In genomic region chr9:103996496-103996895, GRCm38 (mm10) we compare ENCODE assay signal across 9 mouse cellular contexts. TPM values are rescaled to one million over a fixed set of nuclear protein-coding genes. Genes with fewer than 3 reads are reported as not detected.
DNase-seq lines count a peak whose midpoint lies in the region; ATAC-seq lines count a peak whose summit lies in the region.
"Had no signal": no experiment of that assay in that cellular context is flagged by ENCODE, and none has a peak within 500 bp of the region (broad histone marks: within the 10 kb centered on the region; RNA-seq: fewer than 3 reads in every experiment).

No protein-coding gene starts in this region.

- H3K27ac ChIP-seq in forebrain, embryonic 15.5 days (replicated peaks): no peak overlapping the region
- no peak overlapping the region for H3K27ac ChIP-seq in forebrain, embryonic 11.5 days (ENCODE audit: low read depth, low read length)

- no peak for DNase-seq in forebrain, embryonic 11.5 days (ENCODE audit: low spot score)
- peak; percentile 36 to 71 for DNase-seq in layer of hippocampus, postnatal 14 days (ENCODE audit: low spot score in 2 of 2)
- no peak for DNase-seq in layer of hippocampus, adult 8-10 months (ENCODE audit: low spot score in 2 of 2)
- peak; percentile 74 for DNase-seq in CD4-positive, CD25-positive, alpha-beta regulatory T cell, adult 2 months (ENCODE audit: low read depth, low spot score)
- DNase-seq in brain, embryonic 18.5 days (ENCODE audit: low read depth, low spot score): peak; percentile 36
- DNase-seq in spleen, postnatal 10 days (ENCODE audit: low spot score in 2 of 2): peak; percentile 8 to 61

- H3K4me1 ChIP-seq in forebrain, embryonic 15.5 days: no peaks in the 10 kb centered on the region
- H3K4me1 ChIP-seq in forebrain, embryonic 11.5 days (replicated peaks; ENCODE audit: control insufficient read depth, insufficient read depth, low read length): no peaks in the 10 kb centered on the region

- no peak overlapping the region for H3K4me3 ChIP-seq in forebrain, embryonic 15.5 days
- no peak overlapping the region for H3K4me3 ChIP-seq in forebrain, embryonic 11.5 days (ENCODE audit: low read depth, low read length)

- 4% methylated on average over 2 of the region's 2 CpGs for WGBS in forebrain, embryonic 15.5 days
- 16% methylated on average over 2 of the region's 2 CpGs for WGBS in forebrain, embryonic 11.5 days

- 0 out of 2 replicates have a peak, but pooled peaks have one; percentile 23 for ATAC-seq in forebrain, embryonic 15.5 days (replicated peaks)
- no peak for ATAC-seq in forebrain, embryonic 11.5 days (replicated peaks; ENCODE audit: low FRiP score)
- ATAC-seq in hematopoietic stem cell, adult 5-6 weeks (replicated peaks in 1 of 2; ENCODE audit: insufficient read depth in 1 of 2, low FRiP score in 2 of 2, low TSS enrichment in 1 of 2, low read depth in 1 of 2, poor library complexity in 2 of 2, severe bottlenecking in 2 of 2): peak; percentile 53 to 66; a peak in 2 of 4 replicates

- H3K9ac ChIP-seq in forebrain, embryonic 15.5 days (replicated peaks): no peak overlapping the region
- no peak overlapping the region for H3K9ac ChIP-seq in forebrain, embryonic 11.5 days (ENCODE audit: low read length)

- no peaks in the 10 kb centered on the region; the same call in 1 of the 2 replicates for H3K27me3 ChIP-seq in forebrain, embryonic 15.5 days
- H3K27me3 ChIP-seq in forebrain, embryonic 11.5 days (ENCODE audit: control insufficient read depth, insufficient read depth, low read length): no peaks in the 10 kb centered on the region

- no peaks in the 10 kb centered on the region for H3K36me3 ChIP-seq in forebrain, embryonic 15.5 days
- no peaks in the 10 kb centered on the region for H3K36me3 ChIP-seq in forebrain, embryonic 11.5 days (ENCODE audit: control insufficient read depth, insufficient read depth, low read length)

- no peak overlapping the region for H3K4me2 ChIP-seq in forebrain, embryonic 15.5 days (replicated peaks)
- no peak overlapping the region for H3K4me2 ChIP-seq in forebrain, embryonic 11.5 days (ENCODE audit: low read depth, low read length, severe bottlenecking)

- no peaks in the 10 kb centered on the region for H3K9me3 ChIP-seq in forebrain, embryonic 15.5 days
- H3K9me3 ChIP-seq in forebrain, embryonic 11.5 days (ENCODE audit: control insufficient read depth, low read length): no peaks in the 10 kb centered on the region

RNA-seq across cellular contexts. Expression of gene Nphp3, which starts 5.8 kb away (rescaled TPM):
- 2.4 and 2.8 TPM in 2 replicates for polyA plus RNA-seq in forebrain, embryonic 15.5 days (2015; fragmentation: Nextera tagmentation; extraction: Ambion mirVana)
- 5.9 and 6.7 TPM in 2 replicates for polyA plus RNA-seq in forebrain, embryonic 11.5 days (2014; fragmentation: Nextera tagmentation; extraction: Ambion mirVana)
- 1 to 10 TPM; 6.2 to 8.2 TPM for total RNA-seq in layer of hippocampus, postnatal 14 days (2021)
- 10 to 100 TPM in 1 of 4 experiments, 1 to 10 TPM in 3; 6.9 to 10.6 (median 8.6) TPM for total RNA-seq in layer of hippocampus, adult 8-10 months (2022)
- total RNA-seq in hematopoietic stem cell, adult 5-6 weeks (2017): 2.9 and 5.0 TPM in 2 replicates

RNA-seq across cellular contexts. Expression of gene Gm28305, which starts 44.0 kb away (rescaled TPM):
- not detected in 2 replicates for polyA plus RNA-seq in forebrain, embryonic 15.5 days (2015; fragmentation: Nextera tagmentation; extraction: Ambion mirVana)
- not detected in 2 replicates for polyA plus RNA-seq in forebrain, embryonic 11.5 days (2014; fragmentation: Nextera tagmentation; extraction: Ambion mirVana)
- total RNA-seq in layer of hippocampus, postnatal 14 days (2021): not detected
- not detected for total RNA-seq in layer of hippocampus, adult 8-10 months (2022)
- total RNA-seq in hematopoietic stem cell, adult 5-6 weeks (2017): not detected in 2 replicates
- polyA plus RNA-seq: neural tube, embryonic 14.5 days had no signal

Comparison
In these comparisons a context has a peak if more than half of its experiments do, and no peak if none do; other contexts are left out.
1. DNase-seq: peak in layer of hippocampus, postnatal 14 days (2 of 2), CD4-positive, CD25-positive, alpha-beta regulatory T cell, adult 2 months (single experiment), brain, embryonic 18.5 days (single experiment) and spleen, postnatal 10 days (2 of 2); none in forebrain, embryonic 11.5 days (single experiment) and layer of hippocampus, adult 8-10 months (0 of 2).